Mouse (Mus musculus) retina, postnatal 1 day (tissue): Measurements from ENCODE around the gene Nobox.

Experiments
- DNase-seq: peaks from one replicate; pipeline ENCODE4 v3.0.0-alpha.2; 2012

Nobox gene

DNA sequence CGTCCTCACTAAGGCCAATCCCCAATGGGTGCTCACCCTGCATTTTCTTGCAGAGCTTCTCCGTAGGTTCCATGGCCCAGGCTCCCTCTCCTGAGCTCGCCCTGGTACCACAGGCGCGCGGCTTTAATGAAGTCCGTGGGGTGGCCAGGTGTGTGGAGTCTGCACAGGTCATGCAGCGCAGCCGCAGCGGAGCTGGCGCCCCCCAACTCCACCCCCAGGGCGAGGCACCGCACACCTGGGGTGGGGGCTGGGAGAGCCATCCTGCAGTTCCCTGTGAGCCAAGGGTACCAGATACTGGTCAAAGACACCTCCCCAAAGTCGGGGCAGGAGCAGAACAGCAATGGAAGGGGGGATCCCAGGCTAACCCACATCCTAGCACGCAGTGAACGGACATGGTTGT lies at the start of gene Nobox:
TSS of gene Nobox (minus strand) at position 101 of the 400 bp plus-strand sequence.
- DNase-seq = no peak

DNA sequence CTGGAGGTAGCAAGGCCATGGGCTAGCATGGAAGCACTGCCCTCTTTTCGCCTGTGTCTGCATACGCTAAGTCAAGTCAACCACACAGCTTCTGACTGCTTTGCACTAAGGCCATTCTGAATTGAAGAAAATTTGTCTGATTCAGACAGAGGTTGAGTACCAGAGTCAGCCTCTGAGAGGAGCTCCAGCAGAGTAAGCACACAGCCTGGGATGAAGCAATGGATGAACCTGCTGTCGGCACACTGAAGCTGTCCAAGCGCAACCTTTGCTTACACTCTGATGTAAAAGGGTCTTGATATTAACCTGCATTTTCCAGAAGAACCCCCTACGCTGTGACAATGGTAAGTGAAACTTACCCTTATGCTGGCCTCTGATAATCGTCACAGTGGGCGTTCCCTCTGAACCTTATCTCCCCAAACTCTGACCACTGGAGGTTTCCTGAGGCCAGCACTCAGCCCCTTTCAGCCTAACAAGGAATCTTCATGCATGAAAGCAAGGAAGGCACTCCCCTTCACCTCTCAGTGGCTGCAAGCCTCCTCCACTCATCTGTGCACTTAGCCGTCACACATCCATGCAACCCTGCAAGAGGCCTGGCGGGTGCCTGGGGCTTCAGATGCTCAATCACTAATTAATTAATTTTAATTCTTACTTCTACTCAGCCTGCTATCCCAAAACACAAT lies 45.3 kb upstream of the Nobox start:
- peak; percentile 26 for DNase-seq

DNA sequence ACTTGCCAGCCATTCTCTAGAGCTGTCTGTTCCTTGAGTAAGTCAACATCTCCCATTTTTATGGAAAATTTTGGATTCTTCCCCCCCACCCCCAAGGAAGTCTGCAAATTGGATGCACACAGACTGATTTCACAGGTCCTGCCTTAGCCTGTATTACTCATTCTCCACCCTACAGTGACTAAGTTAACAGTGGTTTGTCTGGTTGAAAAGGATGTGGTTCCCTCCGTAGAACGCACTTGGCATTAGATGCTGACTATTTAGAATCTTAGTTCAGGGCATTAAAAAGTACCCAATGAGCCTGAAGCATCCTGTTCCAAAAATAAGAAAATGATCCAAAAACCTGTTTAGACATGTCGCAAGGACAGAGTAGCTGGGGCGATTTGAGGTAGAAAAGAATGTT lies 44.1 kb upstream of the Nobox start:
- no peak for DNase-seq

DNA sequence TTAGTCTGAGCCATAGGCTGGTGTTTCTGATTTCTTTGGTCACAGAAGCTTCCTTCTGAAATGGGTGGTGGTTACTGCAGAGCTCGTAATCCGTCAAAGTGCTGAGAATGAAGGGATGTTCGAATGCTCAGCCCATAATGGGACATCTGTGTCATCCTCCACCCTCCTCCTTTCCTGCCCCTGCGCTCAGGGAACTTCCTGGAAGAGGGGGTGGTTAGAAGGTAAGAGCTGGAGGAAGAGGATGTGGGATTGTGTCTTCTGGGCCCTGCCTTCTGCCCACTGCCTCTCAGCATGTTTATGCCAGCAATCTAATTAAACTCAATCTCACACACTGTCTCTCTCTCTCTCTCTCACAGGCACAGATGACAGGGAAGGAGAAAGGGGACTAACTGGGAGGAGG lies 39.7 kb upstream of the Nobox start:
- DNase-seq = no peak

DNA sequence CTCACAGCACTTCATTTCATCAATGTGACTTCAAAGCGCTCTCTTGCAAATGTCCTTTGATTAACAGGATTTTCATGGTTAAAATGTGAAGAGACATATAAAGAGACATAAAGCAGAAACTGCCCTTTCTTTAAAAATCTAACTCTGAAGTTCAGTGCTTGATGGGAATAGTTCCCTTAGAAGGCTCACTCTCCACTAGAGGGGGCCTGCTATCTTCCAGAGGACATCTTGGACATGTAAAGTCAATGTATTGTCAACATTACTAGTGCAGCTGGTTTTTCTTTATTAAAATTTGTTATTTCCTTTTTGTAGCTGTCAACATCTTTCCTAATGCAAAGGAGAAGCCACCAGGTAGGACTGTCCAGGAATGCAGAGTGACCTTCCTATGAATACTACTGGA lies 38.3 kb upstream of the Nobox start:
- no peak for DNase-seq

DNA sequence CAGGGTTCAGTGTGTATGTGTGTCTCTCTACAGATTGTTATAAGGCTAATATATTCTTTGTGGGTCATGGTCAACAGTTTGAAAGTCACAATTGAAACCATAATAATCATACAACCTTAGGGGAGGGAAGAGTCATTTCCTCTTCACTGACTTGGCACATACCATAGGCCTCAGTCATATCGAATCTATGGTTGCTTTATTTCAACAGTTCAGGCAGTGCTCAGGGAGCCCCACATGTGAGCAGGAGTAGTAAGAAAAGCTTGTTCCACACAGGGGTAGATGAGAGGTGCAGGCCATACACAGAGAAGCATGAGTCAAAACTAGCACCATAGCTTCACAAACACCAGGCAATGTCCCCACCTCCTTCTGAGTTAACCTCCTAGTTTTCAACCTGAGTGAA lies 33.7 kb upstream of the Nobox start:
- DNase-seq = no peak

DNA sequence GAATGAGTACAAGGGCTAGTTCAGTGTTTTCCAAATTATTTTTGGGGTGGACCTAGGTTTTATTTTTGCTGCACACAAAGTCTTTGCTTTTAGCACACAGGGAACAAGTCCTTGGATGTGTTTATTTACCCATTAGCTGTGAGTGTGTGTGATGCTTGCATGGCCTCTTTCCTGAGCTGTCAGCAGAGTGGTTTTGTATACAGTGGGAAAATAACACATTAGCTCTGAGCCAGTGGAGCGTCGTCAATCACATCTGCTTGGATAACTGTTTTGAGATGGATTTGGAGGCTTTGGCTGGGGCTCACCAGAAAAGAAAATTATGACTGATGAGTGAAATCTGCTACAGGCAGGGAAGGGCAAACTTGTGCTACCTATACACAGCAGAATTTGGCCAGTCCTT lies 33.0 kb upstream of the Nobox start:
- peak; percentile 49 for DNase-seq

DNA sequence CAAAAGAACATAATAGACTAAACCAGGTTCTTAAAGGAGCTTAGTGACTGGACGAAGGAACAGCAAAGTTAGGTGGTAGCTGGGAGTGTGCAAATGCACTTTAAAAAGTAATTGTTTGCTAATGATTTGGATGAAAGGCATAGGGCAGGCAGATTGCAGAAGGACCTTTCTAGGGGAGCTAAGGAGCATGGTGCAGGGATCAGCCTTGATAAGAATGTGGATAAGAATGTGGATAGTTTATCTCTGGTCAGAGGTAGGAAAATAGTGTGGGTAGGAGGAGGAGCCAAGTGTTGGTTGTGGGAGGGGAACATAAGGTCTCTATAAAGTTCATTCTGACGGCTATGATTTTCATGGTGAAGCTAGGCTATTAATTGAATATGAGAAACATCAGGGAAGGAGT lies 29.4 kb upstream of the Nobox start:
- DNase-seq = no peak

DNA sequence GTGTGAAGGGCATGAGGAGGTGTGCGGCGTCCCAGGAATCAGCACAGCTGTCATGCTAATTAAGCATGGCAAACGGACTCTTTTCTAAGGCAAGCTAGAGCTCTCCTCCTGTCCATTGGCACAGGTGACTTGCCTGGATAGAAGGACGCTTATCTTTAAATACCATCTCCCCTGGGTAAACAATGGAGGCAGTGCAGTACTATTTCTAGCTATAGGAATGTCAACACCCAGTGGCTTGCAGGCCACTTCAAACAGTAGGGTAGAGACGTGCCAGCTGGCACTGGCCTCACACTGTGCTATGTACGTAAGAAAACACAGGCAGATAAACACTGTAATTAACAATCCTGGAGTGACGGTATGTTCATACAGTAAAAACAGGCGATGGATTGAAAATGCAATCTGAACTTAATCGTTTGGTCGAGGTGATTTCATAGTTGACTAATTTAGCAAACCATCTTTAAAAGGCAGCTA lies 28.2 kb upstream of the Nobox start:
- DNase-seq = no peak

DNA sequence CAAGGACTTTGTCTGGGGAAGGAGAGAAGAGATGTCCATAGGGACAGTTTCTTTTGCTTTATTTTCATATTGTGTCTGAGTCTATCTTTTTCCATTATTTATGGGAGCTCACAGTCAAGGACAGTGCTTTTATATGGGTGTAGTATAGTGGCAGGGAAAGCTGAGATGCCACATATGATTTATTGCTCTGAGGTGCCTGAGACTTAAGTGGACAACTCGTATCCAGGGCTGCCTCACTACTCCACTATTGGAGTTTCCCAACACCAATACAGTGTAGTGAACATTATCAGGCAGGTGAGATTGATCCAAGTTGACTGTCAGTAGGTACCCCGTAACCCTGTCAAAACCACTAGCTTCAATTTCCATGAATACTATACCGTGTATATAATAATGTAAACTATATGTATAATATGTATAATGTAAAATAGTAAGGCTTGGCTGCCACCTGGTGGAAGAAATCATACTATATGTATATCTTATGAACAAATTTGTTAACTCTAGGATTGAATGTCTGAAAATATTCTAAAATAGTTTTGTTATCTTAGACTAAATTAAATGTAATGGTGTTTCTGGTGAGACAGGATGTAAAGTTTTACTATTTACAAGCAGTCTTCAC lies 26.4 kb upstream of the Nobox start:
- peak; percentile 15 for DNase-seq

DNA sequence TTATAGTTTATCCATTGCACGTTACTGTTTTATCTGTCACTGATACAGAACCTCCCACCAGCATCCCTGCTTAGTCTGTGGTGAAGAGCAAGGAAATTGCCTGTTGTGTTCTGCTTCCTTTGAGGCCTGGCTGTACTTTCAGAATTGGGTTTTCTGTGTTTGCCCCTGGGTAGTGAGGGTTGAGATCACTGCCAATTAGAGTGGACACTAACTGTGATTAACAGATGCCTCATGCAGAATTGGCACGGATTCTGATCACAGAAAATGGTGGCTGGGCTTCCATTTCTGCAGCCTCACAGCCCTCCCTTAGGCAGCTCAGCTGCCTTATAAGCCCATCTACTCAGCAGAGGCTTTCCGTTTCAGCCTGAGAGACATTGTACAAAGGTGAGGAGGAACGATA lies 24.1 kb upstream of the Nobox start:
- peak; percentile 33 for DNase-seq

DNA sequence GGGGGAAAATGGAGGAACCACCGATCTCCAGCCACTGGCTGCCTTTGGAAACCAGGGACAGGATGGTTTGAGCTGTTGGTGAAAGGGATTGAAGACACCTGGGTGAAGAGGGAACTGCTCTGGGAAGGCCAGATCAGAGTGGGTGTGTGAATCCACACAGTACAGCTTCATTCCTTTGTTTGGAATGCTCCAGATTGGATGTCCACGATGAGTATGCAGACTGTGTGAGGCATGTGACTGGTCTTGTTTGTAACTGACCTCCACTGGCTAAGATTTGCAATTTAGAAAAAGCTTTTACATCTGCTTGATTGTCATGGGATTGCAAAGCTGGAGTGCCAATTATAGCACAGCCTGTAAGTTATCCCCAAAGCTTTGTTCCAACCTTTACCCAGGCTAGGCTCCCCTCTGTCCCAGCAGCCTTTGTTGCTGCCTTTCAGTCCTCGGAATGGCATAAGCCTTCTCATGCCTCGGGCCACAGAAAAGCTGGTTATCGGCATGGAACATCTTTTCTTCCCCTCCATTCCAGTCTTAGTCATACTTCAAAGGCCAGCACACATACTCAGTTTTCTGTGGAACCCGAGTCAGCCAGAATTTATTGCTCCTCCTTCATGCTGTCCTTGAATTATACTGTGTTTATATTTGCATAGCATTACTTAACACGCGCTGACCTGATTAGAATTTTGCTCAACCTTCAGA lies 3.8 kb upstream of the Nobox start:
- no peak for DNase-seq

DNA sequence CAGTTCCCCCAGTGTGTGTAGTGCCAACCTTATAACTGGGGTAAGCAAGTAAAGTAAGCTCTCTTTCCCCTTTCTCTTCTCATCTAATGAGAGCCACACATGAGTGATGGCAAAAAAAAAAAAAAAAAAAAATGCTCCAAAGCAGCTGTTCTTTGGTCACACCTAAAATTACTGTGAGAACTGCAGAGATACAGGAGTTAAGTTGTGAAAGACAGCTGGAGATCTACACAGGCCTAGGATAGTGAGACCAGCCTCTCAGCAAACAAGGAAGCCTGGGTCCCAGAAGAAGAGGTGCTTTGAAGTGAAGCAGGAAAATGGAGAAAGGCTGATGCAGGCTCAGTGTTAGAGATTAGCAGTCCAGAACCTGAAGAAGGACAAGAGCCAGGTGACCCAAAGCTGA lies 3.2 kb upstream of the Nobox start:
- no peak for DNase-seq

DNA sequence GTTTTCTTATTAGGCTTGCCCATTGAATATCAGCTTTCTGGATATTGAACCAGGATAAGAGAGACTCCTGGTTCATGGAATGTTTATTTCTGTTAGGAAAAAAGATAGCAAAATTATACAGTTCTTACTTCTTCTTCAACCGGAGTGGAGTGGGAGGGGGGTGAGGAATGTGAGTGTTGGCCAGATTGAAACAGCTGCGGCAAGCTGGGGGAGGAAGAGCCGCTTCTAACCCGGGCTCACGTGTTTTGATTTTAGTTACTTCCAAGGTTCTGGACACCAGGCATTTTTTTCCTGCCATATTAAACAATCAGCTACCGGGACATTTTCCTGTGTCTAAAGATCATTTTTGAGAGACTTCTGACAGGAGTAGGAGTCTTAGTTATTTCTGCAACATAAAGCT lies 717 bp upstream of the Nobox start:
- no peak for DNase-seq

DNA sequence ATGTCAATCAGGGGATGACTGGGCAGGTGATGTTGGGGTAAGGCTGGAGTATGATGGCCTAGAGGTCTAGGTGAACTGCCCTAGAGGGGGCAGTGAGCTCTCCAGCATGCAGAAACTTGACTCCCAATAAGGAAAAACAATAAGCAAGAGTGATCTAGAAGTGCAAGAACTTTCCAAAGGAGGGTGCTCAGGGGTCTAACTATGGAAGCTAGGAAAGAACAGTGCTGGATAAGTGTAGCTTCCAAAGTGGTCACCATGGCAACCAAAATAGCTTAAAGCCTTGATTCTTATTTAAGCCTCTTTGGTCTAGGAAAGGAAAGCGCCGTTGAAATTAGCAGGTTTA lies 11.9 kb downstream of the Nobox start:
- DNase-seq = peak; percentile 27

DNA sequence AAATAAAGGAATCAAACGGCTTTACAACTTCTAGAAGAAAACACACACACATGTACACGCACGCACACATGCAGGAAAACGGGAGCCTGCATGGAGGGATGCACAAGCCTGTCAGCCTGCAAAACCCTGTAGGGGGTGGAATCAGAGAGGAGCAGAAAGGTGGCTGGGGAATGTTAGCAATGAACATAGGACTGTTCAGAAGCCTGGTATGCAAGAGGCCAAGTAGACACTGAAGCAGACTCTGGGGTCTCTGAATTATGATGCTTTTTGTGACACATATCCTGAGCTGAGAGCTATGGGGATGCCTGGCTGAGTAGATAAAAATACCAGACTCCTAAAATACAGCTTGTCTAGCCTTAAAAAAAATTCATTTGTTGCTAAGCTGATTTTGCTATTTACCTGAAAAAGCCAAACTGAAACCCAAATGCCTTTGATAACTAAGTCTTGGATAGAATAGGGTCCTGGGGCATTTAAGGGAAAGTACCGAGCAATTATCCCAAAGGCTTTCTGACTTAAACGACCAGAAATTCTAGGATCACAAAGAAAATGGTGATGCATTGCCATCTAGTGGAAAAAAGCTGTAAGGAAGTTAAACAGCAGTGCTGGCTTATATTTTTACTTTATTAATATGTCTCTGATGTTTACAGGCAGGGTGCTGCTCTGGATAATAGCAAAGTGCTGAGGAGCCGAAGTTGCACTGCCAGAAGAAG lies 12.4 kb downstream of the Nobox start:
- DNase-seq = peak; percentile 66

DNA sequence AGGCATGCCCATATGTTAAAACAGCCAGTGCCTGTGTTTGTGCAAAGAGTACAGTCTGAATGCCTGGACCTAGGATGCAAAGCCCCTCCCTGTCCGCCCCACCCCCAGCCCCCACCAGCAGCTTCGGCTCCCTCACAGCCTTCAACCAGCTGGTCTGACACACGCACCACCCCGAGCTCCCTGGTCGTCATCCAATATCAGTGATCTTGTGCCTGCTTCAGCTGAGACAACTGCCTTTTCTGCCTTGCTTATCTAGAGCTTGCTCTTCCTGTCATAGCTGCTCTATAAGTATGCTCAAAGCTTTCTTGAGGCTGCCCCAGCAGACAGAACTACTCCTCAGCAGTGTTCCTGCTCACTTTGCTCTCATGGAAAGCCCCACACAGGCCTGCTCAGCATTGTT lies 13.4 kb downstream of the Nobox start:
- DNase-seq = no peak

DNA sequence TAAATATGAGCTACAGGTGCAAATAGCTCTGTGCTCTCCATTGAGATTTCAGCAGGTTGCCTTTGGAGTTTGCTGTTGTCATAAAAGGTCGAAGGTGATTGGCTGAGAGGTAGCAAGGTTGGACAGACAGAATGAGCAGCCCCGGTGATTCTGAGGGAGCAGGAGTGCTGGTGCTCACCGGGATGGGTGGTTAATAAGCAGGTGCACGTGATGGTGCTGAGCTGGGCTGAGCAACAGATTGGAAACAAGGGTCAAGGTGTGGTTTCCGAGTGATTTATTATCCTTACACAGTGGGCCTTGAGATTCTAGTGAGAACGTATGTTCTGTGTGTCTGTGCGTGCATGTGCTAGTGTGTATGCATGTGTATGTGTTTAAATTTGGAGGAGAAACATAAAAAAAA lies 16.2 kb downstream of the Nobox start:
- no peak for DNase-seq

DNA sequence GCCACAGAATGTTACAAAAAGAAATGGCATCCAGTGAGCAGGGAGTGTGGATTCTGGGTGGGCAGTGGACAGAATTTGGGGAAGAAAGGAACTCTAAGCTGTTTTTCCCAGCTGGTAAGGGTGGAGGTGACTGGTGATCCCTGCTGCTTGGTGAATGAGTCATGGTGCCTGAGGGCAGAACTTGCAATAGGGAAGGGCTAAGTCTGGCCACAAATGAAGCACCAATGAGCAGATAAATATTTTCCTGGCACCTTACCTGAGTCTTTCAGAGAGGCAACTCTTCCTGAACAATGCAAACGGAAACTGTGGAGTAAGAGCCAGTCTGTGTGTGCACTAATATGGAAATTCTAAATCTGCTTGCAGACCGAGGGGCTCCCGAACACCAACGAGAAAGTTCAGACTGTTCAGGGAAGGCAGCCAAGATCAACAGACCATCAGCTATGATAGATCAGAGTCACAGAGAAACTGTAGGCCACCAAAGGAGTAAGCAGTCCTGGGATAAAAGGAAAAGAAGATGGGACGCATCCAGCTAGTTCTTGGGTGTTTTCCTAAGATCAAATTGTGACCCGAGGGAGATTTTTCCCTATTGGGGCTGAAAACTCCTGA lies 16.8 kb downstream of the Nobox start:
- DNase-seq = no peak

DNA sequence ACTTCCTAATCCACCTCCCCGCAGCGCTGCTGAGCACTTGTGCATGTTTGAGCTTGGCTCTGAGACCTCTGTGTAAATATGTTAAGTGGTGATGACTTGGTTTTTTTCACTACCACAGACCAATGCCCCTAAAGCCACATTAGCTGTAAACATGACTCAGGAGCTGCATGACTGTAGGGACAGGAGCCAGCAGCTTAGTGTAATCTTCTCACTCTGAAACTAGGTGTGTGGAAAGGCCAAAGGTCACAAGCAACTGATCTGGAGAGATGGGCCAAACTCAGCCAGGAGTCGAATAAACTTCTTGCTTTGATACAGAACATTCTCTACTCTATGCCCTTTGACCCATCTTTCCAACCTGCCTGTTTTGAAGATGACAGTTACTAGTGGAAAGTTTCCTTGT lies 17.3 kb downstream of the Nobox start:
- no peak for DNase-seq

DNA sequence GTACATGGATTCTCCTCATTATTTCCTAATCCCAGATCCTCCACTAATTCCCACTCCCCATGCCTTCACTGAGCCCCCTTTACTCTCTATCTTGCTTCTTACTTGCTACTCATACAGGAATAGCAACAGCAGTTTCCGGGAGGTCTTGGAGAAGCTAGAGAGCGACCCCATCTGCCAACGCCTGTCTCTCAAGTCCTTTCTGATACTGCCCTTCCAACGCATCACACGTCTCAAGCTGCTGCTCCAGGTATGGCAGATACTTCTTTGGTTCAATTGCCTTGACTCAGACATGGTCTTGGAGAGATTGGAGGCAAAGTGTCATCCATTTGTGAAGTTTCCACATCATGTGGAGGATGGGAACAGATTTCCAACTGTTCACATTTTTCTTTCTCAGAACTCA lies 28.9 kb downstream of the Nobox start:
- no peak for DNase-seq

DNA sequence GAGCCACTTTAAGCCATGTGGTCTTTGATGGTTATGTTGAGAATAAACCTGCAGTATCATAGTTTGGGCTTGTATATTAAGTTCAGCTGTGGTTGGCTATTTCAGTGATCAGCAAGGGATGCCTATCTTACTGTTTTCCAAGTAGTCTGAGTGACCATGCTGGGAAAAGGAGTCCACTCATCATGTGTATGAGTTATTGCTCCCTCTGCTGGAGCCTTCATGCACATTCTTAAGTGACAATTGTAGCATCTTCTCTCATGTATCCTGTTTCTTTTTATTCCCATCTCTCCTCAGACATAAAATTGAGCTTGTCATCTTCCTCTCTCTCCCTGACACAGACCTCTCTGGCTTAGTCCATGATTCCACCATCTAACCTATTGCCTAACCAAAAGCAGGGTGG lies 31.1 kb downstream of the Nobox start:
- DNase-seq = peak; percentile 13

DNA sequence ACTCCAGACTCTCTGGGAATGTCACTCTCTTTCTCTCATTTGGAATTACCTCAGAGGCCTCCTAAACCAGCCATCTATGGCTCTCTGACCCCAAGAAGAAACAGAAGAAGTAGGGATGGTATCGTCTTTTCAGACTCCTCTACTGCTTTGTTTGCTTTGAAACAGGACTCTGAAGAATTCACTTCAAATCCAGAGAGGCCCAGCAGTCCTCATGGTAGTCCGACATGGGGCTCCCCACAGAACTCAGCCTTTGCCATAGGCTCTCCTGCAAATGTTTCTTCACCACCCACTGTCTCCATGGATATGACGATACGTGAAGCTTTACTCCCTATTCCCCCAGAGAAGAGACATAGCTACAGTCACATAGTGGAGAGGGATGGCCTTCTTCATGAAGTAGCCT lies 35.2 kb downstream of the Nobox start:
- DNase-seq = no peak
